Mouse (Mus musculus) 416B (cell line): ENCODE results near the gene Sos1.

Experiments
- DNase-seq: peaks from one replicate; pipeline ENCODE4 v3.0.0; 2011; ENCODE audit warnings: low read depth

Gene Sos1

DNA sequence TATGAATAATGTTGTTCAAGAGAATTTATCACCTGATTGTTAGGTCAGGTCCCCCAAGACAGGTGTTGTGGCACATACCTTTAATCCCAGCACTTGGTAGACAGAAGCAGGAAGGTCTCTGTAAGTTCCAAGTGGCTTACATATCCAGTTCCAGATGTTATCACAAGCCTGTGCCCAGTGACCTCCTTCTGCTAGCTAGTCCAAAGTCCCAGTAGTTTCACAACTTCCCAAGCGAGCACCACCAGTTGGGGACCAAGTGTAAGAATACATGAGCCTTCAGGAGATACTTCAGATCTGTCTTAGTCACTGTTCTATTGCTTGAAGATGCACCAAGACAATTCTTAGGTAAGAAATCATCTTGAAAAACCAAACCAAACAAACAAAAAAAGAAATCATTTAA, 13.6 kb upstream of the Sos1 start:
- no peak for DNase-seq

DNA sequence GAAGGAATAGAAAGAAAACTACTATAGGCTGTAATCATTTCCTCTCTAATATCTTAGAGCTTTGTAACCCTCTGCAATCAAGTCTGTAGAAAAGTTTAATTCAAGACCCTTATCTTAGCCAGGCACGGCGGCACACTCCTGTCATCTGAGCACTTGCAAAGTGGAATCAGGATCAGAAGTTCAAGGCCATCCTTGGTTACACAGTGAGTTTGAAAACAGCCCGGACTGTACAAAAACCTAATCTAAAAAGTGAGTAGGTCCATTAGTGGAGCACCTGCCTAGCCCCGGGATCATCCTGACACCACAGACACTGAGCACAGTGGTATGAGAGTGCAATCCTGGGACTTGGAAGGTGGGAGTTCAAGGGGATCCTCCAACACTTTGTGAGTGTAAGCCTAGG, 12.6 kb upstream of the Sos1 start:
- DNase-seq, result peak; percentile 18

DNA sequence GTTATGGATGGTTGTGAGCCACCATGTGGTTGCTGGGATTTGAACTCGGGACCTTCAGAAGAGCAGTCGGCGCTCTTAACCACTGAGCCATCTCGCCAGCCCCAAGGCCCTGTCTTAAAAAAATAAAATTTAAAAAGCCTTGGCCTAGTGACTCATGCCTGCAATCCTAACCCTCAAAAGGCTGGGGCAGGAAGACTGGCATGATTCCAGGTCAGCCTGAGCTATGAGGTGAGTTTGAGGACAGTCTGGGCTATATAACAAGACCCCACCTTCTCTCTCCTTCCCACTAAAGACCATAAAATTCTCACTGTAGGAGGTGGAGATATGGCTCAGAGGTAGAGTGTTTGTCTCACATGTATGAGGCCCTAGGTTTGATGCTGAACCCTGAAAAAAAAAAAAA, 12.0 kb upstream of the Sos1 start:
- DNase-seq, result peak; percentile 76

DNA sequence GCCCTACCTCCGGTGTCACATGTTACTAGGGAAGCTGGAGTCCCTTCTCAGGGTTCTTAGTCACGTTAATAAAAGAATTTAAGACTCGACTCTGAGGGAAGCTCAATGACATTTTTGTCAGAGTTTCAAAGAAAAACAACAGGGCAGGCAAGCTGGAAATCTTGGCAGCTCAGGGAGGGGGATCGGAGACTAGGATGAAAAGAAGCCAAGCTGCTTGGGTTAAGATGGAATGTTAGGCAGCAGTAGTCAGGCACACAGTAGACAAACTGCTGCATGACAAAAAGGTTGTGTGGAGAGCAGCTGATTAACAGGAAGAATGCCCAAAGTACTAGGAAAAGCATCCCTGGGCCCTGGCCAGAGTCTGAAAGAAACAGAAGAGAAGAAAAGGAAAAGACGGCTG, 9.9 kb upstream of the Sos1 start:
- no peak for DNase-seq

DNA sequence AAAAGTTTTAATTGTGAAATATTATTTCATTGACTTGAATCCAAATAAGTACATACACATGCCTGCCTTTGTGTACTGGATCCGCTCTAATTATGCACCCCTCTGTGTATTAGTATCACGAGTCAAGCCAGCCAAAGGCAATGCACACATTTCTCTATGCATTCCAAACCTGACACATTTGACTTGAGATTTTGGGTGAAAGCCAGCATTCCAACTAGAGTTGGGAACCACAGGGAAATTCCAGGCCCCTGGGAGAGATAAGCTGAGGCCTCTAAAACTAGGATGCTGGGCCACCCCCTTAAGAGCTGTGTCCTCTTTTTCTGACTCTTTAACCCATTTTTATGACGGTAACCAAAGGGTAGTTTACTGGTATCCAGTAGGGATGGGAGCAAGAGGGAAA, 8.7 kb upstream of the Sos1 start:
- no peak for DNase-seq

DNA sequence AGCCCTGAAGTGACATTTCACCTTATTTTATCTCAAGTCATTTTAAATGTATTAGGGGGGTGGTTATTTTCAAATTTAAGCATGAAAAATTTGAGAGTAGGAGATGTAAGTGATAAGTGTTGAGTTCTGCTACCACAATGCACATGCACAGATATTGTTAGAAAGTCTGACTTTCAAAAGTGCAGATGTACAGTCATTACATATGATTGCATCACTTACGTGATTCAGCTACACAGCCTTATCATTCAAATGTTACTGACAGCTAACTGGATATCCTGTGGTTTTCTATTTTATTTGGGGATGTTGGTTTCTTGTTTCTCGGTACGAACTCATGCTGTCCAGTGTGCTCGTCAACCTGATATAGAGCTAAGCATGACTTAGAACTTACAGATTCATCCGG, 4.9 kb upstream of the Sos1 start:
- peak; percentile 80 for DNase-seq

DNA sequence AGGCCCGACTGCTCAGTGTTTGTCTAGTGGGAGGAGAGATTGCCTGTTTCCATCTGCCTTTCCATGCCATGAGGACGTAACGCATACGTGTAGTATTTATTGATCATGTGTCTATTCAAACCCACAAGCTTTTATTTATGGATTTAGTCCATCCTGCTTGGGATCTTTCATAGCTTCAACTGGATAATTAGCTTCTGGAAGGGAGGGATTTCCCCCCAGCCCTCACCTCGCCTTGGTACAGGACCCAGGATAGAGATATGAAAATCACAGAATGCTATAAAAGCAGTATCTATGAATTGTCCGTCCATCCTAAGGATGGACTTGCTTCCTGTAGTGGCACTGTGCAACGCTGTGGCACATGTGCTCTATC, 587 bp upstream of the Sos1 start:
- peak; percentile 11 for DNase-seq

DNA sequence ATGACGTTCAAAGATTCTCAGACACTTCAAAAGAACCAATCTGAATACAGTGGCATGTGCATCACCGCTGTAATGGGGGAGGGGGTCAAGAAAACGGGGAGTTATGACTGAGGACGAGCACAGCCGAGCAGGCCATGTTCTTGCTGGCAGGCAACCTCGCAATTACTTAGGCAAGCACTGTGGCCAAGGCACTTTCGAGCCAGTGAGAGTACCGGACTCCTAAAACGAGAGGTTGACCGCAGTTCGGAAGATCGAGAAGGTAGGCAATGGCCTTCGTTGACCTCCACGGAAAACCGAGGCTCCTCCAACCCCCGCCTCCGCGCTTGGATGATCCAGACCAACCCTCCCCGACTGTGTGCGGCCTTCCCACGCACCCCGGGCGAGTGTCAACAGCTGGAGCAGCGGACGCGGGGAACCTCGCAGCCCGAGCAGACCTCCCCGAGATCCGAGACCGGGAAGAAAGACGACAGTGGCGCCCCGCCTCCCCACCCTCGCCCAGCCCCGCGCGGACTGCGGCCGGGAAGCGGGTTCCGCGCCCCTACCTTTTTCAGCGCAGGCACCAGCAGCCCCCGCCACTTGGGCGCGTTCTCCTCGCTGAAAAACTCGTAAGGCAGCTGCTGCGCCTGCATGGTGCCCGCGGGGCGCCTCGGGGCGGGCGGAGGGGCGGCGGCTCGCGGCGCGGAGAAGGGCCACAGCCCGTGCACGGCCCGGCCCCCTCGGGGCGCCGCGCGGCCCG, 790 bp downstream of the Sos1 start:
- peak; percentile 53 for DNase-seq

DNA sequence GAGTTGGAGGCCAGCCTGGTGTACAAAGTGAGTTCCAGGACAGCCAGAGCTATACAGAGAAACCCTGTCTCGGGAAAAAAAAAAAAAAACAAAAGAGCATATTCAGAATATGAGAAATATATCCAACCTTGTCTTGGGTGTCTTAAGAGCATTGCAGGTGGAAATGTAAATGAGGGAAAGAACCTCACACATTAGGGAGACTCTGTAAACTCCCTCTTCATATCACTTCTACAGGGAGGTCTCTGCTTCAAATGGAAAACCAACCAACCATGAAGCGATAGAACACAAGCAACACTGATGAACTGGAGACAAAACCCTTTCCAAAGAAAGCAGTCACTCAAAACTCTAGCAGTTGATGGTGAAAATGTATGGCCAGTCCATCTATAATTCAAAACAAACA, 2.6 kb downstream of the Sos1 start:
- DNase-seq, result no peak

DNA sequence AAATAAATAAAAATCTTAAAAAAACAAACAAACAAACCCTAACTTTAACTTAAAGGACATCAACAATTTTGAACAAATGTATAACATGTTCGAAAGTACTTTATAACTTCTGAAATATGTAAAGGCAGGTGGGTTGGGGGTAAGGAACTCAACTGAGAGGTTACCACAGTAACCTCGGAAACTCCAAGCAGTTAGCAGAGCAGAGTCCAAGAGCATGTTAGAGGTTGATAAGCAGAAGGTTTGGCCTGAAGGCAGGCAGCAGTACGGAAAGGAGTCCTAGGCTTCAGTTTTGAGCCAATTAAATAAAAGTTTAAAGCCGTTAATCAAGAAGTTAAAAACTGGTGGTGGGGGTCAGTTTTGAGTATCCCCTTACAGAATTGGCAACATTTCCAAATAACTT, 3.8 kb downstream of the Sos1 start:
- DNase-seq, result no peak

DNA sequence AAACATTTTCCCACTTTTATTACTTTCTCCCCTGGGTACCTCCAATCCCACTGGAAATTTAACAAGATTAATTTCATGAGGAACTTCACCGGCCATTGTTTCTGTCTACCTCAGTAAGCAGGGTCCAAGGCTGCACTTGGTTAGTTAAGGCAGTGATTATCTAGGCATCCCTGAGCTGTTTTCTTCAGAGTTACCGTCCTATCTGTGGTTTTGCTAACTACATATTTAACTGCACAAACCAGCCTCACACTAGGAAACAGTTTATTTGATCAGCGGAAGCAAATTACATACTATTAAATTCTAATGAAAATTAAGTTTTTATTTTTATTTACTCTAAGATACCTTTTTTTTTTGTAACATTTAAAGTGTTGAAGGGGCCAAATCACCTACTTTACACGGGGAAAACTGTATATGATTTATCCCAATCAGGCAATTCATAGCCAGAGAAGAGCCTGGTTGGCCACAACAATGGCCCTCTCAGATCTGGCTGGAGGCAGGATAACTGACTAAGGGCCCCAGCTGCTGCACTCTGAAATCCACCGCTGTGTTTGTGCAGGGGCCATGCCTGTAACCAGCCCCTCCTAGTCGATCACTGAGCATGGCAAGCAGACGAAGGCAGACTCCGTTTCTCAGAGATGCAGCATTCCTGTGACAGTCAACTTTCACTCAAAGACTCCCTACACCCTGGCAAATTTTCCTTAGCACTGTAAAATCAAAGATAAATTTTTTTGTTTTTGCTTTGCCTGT, 9.0 kb downstream of the Sos1 start:
- DNase-seq, result no peak

DNA sequence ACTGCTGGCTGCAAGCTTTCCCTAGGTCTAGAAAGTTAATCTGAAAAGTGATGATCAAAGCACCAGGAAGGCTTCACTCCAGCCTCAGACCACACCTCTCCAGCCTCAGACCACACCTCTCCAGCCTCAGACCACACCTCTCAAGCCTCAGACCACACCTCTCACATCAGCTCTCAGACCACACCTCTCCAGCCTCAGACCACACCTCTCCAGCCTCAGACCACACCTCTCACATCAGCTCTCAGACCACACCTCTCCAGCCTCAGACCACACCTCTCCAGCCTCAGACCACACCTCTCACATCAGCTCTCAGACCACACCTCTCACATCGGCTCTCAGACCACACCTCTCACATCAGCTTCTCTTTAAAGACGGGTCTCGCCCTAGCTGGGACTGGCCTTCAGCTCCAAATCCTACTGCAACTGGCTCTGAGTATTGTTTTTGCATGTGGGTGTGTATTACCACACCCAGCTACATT, 11.8 kb downstream of the Sos1 start:
- peak; percentile 43 for DNase-seq

DNA sequence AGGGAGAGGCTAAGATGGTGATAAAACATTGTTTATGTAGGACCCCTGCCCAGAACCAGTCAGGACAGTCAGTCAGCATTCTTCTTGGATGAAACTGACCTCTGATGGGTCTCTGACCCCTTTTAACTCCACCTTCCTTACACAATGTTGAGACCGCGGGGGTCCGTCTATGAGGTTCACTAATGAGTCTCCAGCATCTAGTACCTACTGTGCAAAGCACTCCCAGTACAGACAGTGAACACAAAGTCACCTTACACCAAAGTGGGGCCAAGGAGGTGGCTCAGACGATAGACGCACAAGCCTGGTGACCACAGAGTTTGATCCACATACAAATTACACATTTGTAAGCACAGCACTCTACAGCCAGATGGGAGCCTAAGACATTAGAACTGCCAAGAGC, 20.0 kb downstream of the Sos1 start:
- DNase-seq, result no peak

DNA sequence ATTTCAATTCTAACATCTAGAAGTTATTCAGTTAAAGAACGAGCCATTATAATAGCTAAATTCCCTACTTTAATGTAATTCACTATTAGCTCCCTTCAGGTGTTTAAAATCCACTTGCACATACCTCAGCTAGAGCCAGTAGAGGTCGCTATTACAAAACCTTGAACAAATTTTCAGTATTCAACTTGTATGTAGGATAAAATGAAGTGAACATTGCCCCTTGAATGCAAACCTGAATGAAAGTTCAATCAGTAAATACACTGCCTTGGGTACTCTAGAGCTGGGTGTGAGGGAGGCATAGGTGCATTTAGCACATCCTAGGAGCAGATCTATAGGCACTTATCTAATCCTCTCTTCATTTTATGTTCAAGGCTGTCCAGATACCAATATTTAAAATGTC, 24.6 kb downstream of the Sos1 start:
- peak; percentile 71 for DNase-seq

DNA sequence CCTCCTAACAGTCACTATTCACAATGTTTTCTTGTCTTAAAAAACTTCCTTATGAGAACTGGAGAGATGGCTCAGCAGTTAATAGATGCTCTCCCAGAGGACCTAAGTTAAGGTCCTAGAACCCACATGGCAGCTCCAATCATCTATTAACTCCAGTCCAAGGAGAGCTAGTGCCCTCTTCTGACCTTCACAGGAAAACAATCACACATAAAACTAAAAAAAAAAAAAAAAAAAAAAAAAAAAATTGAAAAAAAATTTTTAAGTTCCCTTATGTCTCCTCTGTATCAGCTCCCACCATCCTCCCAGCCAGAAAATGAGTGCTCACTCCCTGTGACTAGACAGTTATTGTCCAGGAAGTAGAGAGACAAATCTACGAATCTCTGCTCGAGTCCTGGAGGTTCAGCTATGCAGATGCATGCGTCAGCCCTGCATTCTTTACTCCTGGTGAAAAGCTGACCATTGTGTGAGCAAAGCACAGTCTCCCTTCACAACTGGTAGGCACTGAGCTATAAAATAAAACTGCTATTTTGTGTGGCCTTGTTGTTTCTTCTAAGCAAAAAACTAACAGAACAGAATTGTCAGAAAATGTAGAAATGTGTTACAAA, 29.7 kb downstream of the Sos1 start:
- peak; percentile 11 for DNase-seq

DNA sequence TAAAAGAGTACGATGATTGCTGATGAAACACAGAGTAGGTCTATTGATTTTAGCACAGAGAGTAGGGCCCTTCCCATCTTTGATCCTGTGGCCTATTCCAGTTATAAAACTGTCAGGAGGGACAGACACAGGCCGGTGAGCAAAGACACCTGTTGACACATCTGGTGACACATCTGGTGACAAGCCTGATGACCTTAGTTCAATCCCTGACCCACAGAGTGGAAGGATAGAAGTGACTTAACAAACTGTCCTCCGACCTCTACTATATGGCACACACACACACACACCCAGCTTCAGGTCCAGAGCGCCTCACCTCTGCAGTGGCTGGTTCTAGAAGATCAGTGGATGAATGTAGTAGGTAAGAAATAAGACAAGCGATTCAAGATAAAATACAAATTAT, 33.8 kb downstream of the Sos1 start:
- DNase-seq, result no peak

DNA sequence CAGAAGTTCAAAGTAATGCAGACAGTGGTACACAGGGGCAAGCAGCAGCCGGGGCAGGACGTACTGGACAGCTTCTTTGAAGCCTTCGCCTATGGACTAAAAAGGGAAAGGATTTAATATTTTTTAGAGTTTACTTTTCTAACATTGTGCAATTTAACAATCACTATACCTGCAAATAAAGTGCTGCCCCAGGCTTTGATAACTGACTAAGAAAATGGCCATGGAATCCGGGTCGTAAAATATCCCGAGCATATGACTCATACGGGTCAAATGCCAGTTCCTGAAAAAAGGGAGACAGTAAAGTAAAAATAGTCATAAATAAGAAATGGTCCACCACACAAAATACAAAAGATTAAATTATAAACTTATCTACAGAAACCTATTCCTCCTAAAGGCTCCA, 34.8 kb downstream of the Sos1 start:
- DNase-seq, result no peak

DNA sequence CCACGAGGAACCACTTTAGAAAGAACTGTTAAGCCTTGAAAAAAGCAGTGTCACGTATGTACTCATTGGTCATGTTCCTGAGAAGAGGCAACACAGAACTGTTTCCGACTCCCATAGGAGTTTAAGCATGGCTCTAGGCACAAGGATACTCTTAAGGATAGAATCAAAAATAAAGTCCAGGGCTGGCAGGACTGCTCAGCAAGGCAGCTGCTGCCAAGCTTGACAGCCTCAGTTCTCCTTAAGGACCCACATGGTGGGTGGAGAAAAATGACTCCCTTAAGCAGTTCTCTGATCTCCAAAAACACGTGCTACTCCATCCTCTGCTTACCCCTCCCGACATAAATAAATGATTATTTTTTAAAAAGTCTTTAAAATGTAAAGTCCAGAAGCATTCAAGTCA, 44.6 kb downstream of the Sos1 start:
- no peak for DNase-seq

DNA sequence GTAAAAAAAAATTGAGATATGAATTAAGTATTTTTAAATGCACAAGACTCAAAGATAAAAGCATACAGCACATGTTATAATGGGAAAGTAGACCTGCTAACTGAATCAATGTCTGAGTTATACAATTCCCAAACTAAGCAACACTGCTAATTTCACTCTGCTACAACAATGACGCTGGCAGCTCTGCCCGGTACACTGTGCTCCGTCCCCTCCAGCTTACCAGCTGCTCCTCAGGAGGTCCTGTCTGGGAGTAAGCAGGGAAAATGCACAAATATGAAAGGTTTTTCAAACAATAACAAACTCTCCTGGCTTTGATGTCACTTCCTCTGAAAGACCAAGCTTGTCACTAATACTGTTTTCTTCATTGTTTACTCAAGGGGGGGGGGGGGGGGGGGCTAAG, 45.8 kb downstream of the Sos1 start:
- DNase-seq, result no peak

DNA sequence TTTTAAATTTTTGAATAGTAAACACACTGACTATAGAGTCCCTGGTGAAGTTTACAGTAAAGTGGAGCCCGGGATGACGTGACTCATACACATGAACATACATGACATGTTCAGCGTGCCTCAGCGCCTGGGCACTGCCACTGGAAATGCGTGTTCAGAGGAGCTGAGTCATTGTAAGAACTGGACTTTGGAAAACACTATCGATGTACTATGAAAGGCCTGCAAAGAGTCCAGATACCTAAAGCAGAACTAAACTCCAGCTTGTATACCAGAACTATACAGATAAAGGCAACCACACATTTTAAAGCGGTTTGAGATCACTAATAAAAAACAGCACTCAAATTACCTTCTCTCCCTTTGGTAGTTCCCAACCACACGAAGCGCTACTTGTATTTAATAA, 48.3 kb downstream of the Sos1 start:
- DNase-seq, result no peak

DNA sequence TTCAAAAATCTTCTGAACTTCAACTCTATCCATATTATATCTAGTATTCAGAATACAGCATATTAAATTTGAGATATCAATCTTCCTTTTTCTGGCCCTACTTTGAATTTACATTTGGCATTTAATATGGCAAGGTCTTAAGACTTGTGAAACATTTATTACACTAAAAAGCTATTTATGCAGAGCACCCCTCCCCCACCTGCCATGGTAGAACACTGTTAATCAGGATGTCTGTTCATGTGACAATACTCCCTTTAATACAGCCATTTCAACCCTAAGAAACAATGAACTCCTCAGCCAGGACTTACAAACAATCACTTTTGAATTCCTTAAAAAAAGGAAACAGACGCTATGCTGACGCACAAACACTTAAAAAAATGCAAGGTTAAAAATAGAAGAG, 52.3 kb downstream of the Sos1 start:
- DNase-seq, result no peak

DNA sequence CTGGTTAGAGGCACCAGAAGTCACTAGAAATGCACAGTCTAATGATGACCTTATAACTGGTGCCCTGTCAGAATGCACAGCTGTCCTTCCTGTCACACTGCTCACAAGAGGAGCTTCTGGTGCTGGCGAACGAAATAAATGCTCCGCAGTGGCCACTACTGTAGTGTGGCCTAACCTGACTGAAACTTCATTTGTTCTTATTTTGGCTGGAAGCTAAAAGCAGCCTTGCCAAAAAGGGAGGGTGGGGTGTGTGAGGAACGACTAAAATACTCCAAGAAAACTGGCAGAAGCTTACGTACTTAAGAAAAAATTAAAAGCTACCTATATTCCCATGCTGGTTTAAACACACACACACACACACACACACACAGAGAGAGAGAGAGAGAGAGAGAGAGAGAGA, 53.4 kb downstream of the Sos1 start:
- no peak for DNase-seq

DNA sequence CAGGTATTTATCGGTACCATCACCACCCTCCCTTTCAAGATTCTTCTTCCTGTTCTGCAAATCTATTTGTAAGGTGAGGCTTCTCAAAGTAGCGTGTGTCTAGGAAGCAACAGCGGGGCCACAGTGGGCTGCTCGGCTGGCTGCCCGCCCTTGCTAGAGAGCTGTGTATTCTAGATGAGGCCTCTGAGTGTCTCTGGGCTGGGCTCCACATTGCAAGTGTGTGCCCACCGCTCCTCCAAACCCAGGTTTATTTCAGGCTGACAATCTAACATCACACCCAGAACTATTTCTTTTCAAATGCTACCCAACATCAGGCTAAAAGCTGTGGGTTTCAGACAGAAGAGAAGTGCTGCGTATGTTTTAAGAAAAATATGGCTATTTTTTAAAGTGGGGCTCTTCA, 54.1 kb downstream of the Sos1 start:
- no peak for DNase-seq

DNA sequence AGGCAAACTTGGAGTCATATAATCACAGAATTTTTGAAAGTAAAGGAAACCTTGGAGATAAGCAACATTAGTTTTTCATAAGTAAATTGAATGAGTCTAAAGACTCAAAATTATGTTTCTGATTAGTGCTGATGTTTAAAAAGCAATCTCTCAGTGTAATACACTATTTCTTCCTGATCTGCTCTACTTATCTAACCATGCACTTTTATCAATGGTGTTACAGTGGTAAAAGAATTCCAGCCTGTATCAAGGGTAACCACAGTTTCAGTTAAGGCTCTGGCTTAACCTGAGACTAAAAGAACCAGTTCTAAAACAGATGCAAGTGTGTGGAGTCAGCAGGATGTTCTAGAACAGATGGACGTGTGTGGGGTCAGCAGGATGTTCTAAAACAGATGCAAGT, 59.3 kb downstream of the Sos1 start:
- no peak for DNase-seq
